In genomic region chr7:121098614-121099389, GRCm38 (mm10) we compare ENCODE assay signal across 30 mouse cellular contexts. TPM values are rescaled to one million over a fixed set of nuclear protein-coding genes. Genes with fewer than 3 reads are reported as not detected.
A peak's percentile ranks its signal among the peaks of the same experiment; 100 is the strongest.
DNase-seq lines count a peak whose midpoint lies in the region; ATAC-seq and TF ChIP-seq lines count a peak whose summit lies in the region.
"Had no signal": no experiment of that assay in that cellular context is flagged by ENCODE, and none has a peak within 500 bp of the region (broad histone marks: within the 10 kb centered on the region; RNA-seq: fewer than 3 reads in every experiment).

No protein-coding gene starts in this region.

- no peaks in the 10 kb centered on the region for H3K27me3 ChIP-seq in lung, embryonic 15.5 days
- H3K27me3 ChIP-seq in liver, embryonic 13.5 days = no peaks in the 10 kb centered on the region
- H3K27me3 ChIP-seq in forebrain, embryonic 13.5 days = no peaks in the 10 kb centered on the region
- H3K27me3 ChIP-seq: forebrain, embryonic 12.5 days; heart, embryonic 13.5 days; hindbrain, embryonic 15.5 days; kidney, embryonic 15.5 days; midbrain, embryonic 12.5 days; neural tube, embryonic 12.5 days had no signal

- H3K9ac ChIP-seq in lung, embryonic 15.5 days = no peak overlapping the region
- no peak overlapping the region for H3K9ac ChIP-seq in liver, embryonic 13.5 days
- no peak overlapping the region for H3K9ac ChIP-seq in forebrain, embryonic 13.5 days
- H3K9ac ChIP-seq: forebrain, embryonic 12.5 days; heart, embryonic 13.5 days; hindbrain, embryonic 15.5 days; kidney, embryonic 15.5 days; midbrain, embryonic 12.5 days; neural tube, embryonic 12.5 days had no signal

- H3K27ac ChIP-seq in lung, embryonic 15.5 days = no peak overlapping the region
- no peak overlapping the region for H3K27ac ChIP-seq in liver, embryonic 13.5 days
- H3K27ac ChIP-seq in forebrain, embryonic 13.5 days = no peak overlapping the region
- H3K27ac ChIP-seq: forebrain, embryonic 12.5 days; heart, adult 2 months; heart, embryonic 13.5 days; hindbrain, embryonic 15.5 days; kidney, embryonic 15.5 days; midbrain, embryonic 12.5 days; neural tube, embryonic 12.5 days had no signal

- DNase-seq in lung, adult 2 months = no peak
- peak; percentile 33 for DNase-seq in NIH3T3 (ENCODE audit: low read depth)
- no peak for DNase-seq in liver, embryonic 13.5 days
- DNase-seq in gastrocnemius, postnatal 25 days = no peak
- DNase-seq: cerebellum, adult 2 months; cerebellum, postnatal 14 days; gastrocnemius, postnatal 14 days; heart, adult 2 months; heart, postnatal 10 days; kidney, adult 18-20 months; kidney, postnatal 4 days; left cerebral cortex, postnatal 4 days; lung, postnatal 10 days; right cerebral cortex, adult 18-20 months; spleen, adult 18-20 months; thymus, adult 2 months; thymus, postnatal 36 days had no signal

- ATAC-seq in lung, embryonic 15.5 days (ENCODE audit: borderline replicate concordance, extremely low read depth, low FRiP score, low TSS enrichment) = peak; percentile 70
- ATAC-seq in liver, embryonic 13.5 days (ENCODE audit: low read depth) = peak; percentile 72
- peak; percentile 58 for ATAC-seq in megakaryocyte-erythroid progenitor cell, adult 5-6 weeks (replicated peaks; ENCODE audit: low FRiP score, low TSS enrichment, poor library complexity, severe bottlenecking)
- ATAC-seq in forebrain, embryonic 13.5 days = no peak
- ATAC-seq: activated CD4-positive, CD25-positive, alpha-beta regulatory T cell, adult 4 months had no signal

- no peaks in the 10 kb centered on the region for H3K9me3 ChIP-seq in lung, embryonic 15.5 days
- no peaks in the 10 kb centered on the region for H3K9me3 ChIP-seq in liver, embryonic 13.5 days (replicated peaks)
- no peaks in the 10 kb centered on the region for H3K9me3 ChIP-seq in forebrain, embryonic 13.5 days (replicated peaks)
- H3K9me3 ChIP-seq: forebrain, embryonic 12.5 days; heart, embryonic 13.5 days; hindbrain, embryonic 15.5 days; kidney, embryonic 15.5 days; midbrain, embryonic 12.5 days; neural tube, embryonic 12.5 days had no signal

- H3K4me3 ChIP-seq in lung, embryonic 15.5 days = no peak overlapping the region
- no peak overlapping the region for H3K4me3 ChIP-seq in lung, adult 2 months (replicated peaks; ENCODE audit: extremely low read depth, low read depth, low read length)
- H3K4me3 ChIP-seq in liver, embryonic 13.5 days (replicated peaks) = no peak overlapping the region
- H3K4me3 ChIP-seq in forebrain, embryonic 13.5 days = no peak overlapping the region
- H3K4me3 ChIP-seq: erythroblast, embryonic 14.5 days; forebrain, embryonic 12.5 days; heart, adult 2 months; heart, embryonic 13.5 days; hindbrain, embryonic 15.5 days; kidney, embryonic 15.5 days; midbrain, embryonic 12.5 days; myocyte; neural tube, embryonic 12.5 days had no signal

- no peak for TF ChIP-seq POLR2A in lung, adult 2 months (IDR thresholded peaks at IDR 0.05; ENCODE audit: borderline replicate concordance, extremely low read depth, low read depth, low read length)

- no peak for TF ChIP-seq CTCF in lung, adult 2 months (IDR thresholded peaks at IDR 0.05; ENCODE audit: insufficient read depth, low read length)

- no peaks in the 10 kb centered on the region for H3K4me1 ChIP-seq in lung, embryonic 15.5 days
- no peaks in the 10 kb centered on the region for H3K4me1 ChIP-seq in lung, adult 2 months (ENCODE audit: control insufficient read depth, insufficient read depth, low read length)
- peaks cover 11% of the 10 kb centered on the region for H3K4me1 ChIP-seq in liver, embryonic 13.5 days (replicated peaks)
- H3K4me1 ChIP-seq in forebrain, embryonic 13.5 days = no peaks in the 10 kb centered on the region
- H3K4me1 ChIP-seq: forebrain, embryonic 12.5 days; heart, embryonic 13.5 days; hindbrain, embryonic 15.5 days; kidney, embryonic 15.5 days; midbrain, embryonic 12.5 days; neural tube, embryonic 12.5 days had no signal

- 56% methylated on average over 10 of the region's 10 CpGs for WGBS in lung, embryonic 15.5 days
- WGBS in lung, adult 2 months = 73% methylated on average over 10 of the region's 10 CpGs
- 44% methylated on average over 10 of the region's 10 CpGs for WGBS in liver, embryonic 13.5 days (ENCODE audit: insufficient replicate concordance)
- WGBS in forebrain, embryonic 13.5 days = 66% methylated on average over 10 of the region's 10 CpGs

- no peaks in the 10 kb centered on the region for H3K36me3 ChIP-seq in lung, embryonic 15.5 days
- H3K36me3 ChIP-seq in liver, embryonic 13.5 days = no peaks in the 10 kb centered on the region
- H3K36me3 ChIP-seq in forebrain, embryonic 13.5 days (ENCODE audit: poor library complexity, severe bottlenecking) = no peaks in the 10 kb centered on the region
- H3K36me3 ChIP-seq: forebrain, embryonic 12.5 days; heart, embryonic 13.5 days; hindbrain, embryonic 15.5 days; kidney, embryonic 15.5 days; midbrain, embryonic 12.5 days; neural tube, embryonic 12.5 days had no signal

- H3K4me2 ChIP-seq in lung, embryonic 15.5 days = no peak overlapping the region
- no peak overlapping the region for H3K4me2 ChIP-seq in liver, embryonic 13.5 days
- H3K4me2 ChIP-seq in forebrain, embryonic 13.5 days = no peak overlapping the region
- H3K4me2 ChIP-seq: forebrain, embryonic 12.5 days; heart, embryonic 13.5 days; hindbrain, embryonic 15.5 days; kidney, embryonic 15.5 days; midbrain, embryonic 12.5 days; neural tube, embryonic 12.5 days had no signal

RNA-seq across cellular contexts. Expression of gene Otoa, which starts 17.4 kb away (rescaled TPM):
- not detected in 2 replicates for polyA plus RNA-seq in lung, embryonic 15.5 days (2015; fragmentation: Nextera tagmentation; extraction: Ambion mirVana)
- polyA plus RNA-seq in lung, adult 2 months (2012; rRNA removed) = 0.03 and 0.05 TPM in 2 replicates
- not detected in 2 replicates for polyA plus RNA-seq in liver, embryonic 13.5 days (2015; fragmentation: Nextera tagmentation; extraction: Ambion mirVana)
- total RNA-seq in megakaryocyte-erythroid progenitor cell, adult 5-6 weeks (2014; fragmentation: Nextera tagmentation) = 0.17 and 0.42 TPM in 2 replicates
- 0.34 TPM in 1 of 2 replicates, not detected in the other for total RNA-seq in megakaryocyte-erythroid progenitor cell, adult 5-6 weeks (2017)
- polyA plus RNA-seq in forebrain, embryonic 13.5 days (2015; fragmentation: Nextera tagmentation; extraction: Ambion mirVana) = 0.05 and 0.31 TPM in 2 replicates
- total RNA-seq in gastrocnemius, postnatal 25 days (2021) = under 1 TPM; 0.13 to 0.33 TPM
- total RNA-seq: midbrain, postnatal 0 days had no signal
- polyA plus RNA-seq: activated CD4-positive, CD25-positive, alpha-beta regulatory T cell, adult 4 months; erythroblast, embryonic 14.5 days had no signal

RNA-seq across cellular contexts. Expression of gene Igsf6, which starts 24.4 kb away (rescaled TPM):
- 2.2 and 3.1 TPM in 2 replicates for polyA plus RNA-seq in lung, embryonic 15.5 days (2015; fragmentation: Nextera tagmentation; extraction: Ambion mirVana)
- polyA plus RNA-seq in lung, adult 2 months (2012; rRNA removed) = 1.5 and 2.7 TPM in 2 replicates
- polyA plus RNA-seq in liver, embryonic 13.5 days (2015; fragmentation: Nextera tagmentation; extraction: Ambion mirVana) = 6.8 and 7.7 TPM in 2 replicates
- total RNA-seq in megakaryocyte-erythroid progenitor cell, adult 5-6 weeks (2014; fragmentation: Nextera tagmentation) = 8.0 TPM in 1 of 2 replicates, not detected in the other
- total RNA-seq in megakaryocyte-erythroid progenitor cell, adult 5-6 weeks (2017) = 1.3 and 3.7 TPM in 2 replicates
- polyA plus RNA-seq in forebrain, embryonic 13.5 days (2015; fragmentation: Nextera tagmentation; extraction: Ambion mirVana) = 0.63 and 0.96 TPM in 2 replicates
- under 1 TPM; 0.28 to 0.43 TPM for total RNA-seq in gastrocnemius, postnatal 25 days (2021)
